Mouse (Mus musculus) ES-E14 (cell line): ENCODE data around the gene Bcas3.

Source experiments
- CHD2 ChIP-seq: IDR thresholded peaks from 2 replicates; pipeline ENCODE4 v1.6.1; 2014; ENCODE audit warnings: mild to moderate bottlenecking, low read depth, low read length, inconsistent platforms
- HCFC1 ChIP-seq: IDR thresholded peaks from 2 replicates; pipeline ENCODE4 v1.6.1; 2012; ENCODE audit warnings: low read length, inconsistent platforms, borderline replicate concordance; ENCODE audit not compliant: insufficient read depth
- MAFK ChIP-seq: IDR thresholded peaks from 2 replicates; pipeline ENCODE4 v1.6.1; 2014; ENCODE audit warnings: mild to moderate bottlenecking, low read depth, low read length, inconsistent platforms; ENCODE audit not compliant: insufficient read depth
- ZC3H11A ChIP-seq: IDR thresholded peaks from 2 replicates; pipeline ENCODE4 v1.6.1; 2012; ENCODE audit warnings: low read depth, mild to moderate bottlenecking, inconsistent platforms, low read length, borderline replicate concordance

DNA sequence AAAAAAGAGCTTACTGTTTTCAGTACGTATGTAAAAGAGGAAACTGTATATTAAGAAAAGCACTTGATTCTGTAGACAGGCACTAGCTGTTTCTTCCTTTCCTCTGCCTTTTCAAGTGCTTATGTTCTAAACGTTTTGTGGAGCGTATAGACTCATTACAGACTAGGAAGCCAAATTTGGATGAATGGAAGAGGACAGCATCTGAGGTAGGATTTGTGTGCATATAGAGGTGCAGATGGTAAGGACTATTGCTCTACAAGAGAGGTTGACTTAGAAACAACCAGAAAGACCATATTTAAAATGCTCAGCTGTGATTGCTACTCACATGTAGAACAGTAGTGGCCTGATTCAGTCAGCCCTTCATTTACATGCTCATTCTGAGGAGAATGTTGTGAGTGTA is 139.7 kb downstream of the Bcas3 start:
- TF ChIP-seq CHD2 (no peak), HCFC1 (no peak), MAFK (no peak), ZC3H11A (no peak)
